Mouse (Mus musculus): ENCODE measurements around the gene Ankrd52. TPM values are rescaled to one million over a fixed set of nuclear protein-coding genes. Genes with fewer than 3 reads are reported as not detected.

Gene Ankrd52
- polyA plus RNA-seq, 1 experiment from 2014 or later, result 6.2 TPM

GRCm38 (mm10) chr10:128379260-128379659, 2.3 kb downstream of the Ankrd52 start:
- Histone ChIP-seq H3K4me3 (replicated peaks; ENCODE audit: low read depth, low read length) (no peak overlapping the region), H3K9me3 (replicated peaks; ENCODE audit: low read length) (no peaks in the 10 kb centered on the region), H3K27me3 (ENCODE audit: insufficient read depth, low read length) (no peaks in the 10 kb centered on the region), H3K4me2 (ENCODE audit: low read length) (no peak overlapping the region), H3K4me1 (replicated peaks; ENCODE audit: insufficient read depth, low read length) (peaks cover 6% of the 10 kb centered on the region; the same call in 1 of the 2 replicates), H3K27ac (no peak overlapping the region), H3K9ac (ENCODE audit: low read depth, low read length) (no peak overlapping the region), H3K36me3 (ENCODE audit: insufficient read depth, low read length) (peaks cover 48% of the 10 kb centered on the region)
- ATAC-seq (replicated peaks; ENCODE audit: low FRiP score, low read depth) (no peak), DNase-seq (ENCODE audit: low spot score) (no peak)
- 95% methylated on average over 7 of the region's 7 CpGs for WGBS
- TF ChIP-seq CTCF (IDR thresholded peaks at IDR 0.05; ENCODE audit: low read depth), result no peak

GRCm38 (mm10) chr10:128380565-128380964, 3.6 kb downstream of the Ankrd52 start:
- H3K4me2 ChIP-seq (ENCODE audit: low read length), result no peak overlapping the region
- no peak overlapping the region for H3K27ac ChIP-seq
- no peak for TF ChIP-seq CTCF (IDR thresholded peaks at IDR 0.05; ENCODE audit: low read depth)
- 95% methylated on average over 5 of the region's 5 CpGs for WGBS
- H3K9ac ChIP-seq (ENCODE audit: low read depth, low read length), result no peak overlapping the region
- H3K36me3 ChIP-seq (ENCODE audit: insufficient read depth, low read length), result peaks cover 57% of the 10 kb centered on the region
- no peak overlapping the region for H3K4me3 ChIP-seq (replicated peaks; ENCODE audit: low read depth, low read length)
- peak; percentile 55 for DNase-seq (ENCODE audit: low spot score)
- peaks cover 6% of the 10 kb centered on the region; the same call in 1 of the 2 replicates for H3K4me1 ChIP-seq (replicated peaks; ENCODE audit: insufficient read depth, low read length)
- no peaks in the 10 kb centered on the region for H3K27me3 ChIP-seq (ENCODE audit: insufficient read depth, low read length)
- ATAC-seq (replicated peaks; ENCODE audit: low FRiP score, low read depth), result no peak
- H3K9me3 ChIP-seq (replicated peaks; ENCODE audit: low read length), result no peaks in the 10 kb centered on the region

- no peak overlapping the region for H3K4me2 ChIP-seq (ENCODE audit: low read length)
- ATAC-seq (replicated peaks; ENCODE audit: low FRiP score, low read depth) (0 out of 2 replicates have a peak, but pooled peaks have one; percentile 22), DNase-seq (ENCODE audit: low spot score) (no peak)
- 81% methylated on average over 8 of the region's 8 CpGs for WGBS
- no peak overlapping the region for H3K4me3 ChIP-seq (replicated peaks; ENCODE audit: low read depth, low read length)
- H3K27me3 ChIP-seq (ENCODE audit: insufficient read depth, low read length), result no peaks in the 10 kb centered on the region
- H3K9ac ChIP-seq (ENCODE audit: low read depth, low read length), result no peak overlapping the region
- peaks cover 6% of the 10 kb centered on the region; the same call in 1 of the 2 replicates for H3K4me1 ChIP-seq (replicated peaks; ENCODE audit: insufficient read depth, low read length)
- no peak for TF ChIP-seq CTCF (IDR thresholded peaks at IDR 0.05; ENCODE audit: low read depth)
- no peak overlapping the region for H3K27ac ChIP-seq
- no peaks in the 10 kb centered on the region for H3K9me3 ChIP-seq (replicated peaks; ENCODE audit: low read length)
- peaks cover 74% of the 10 kb centered on the region for H3K36me3 ChIP-seq (ENCODE audit: insufficient read depth, low read length)
These were observed 5.6 kb downstream of the Ankrd52 start for GRCm38 (mm10) chr10:128382482-128382881.

- TF ChIP-seq CTCF (IDR thresholded peaks at IDR 0.05; ENCODE audit: low read depth), result no peak
- no peaks in the 10 kb centered on the region for H3K9me3 ChIP-seq (replicated peaks; ENCODE audit: low read length)
- H3K9ac ChIP-seq (ENCODE audit: low read depth, low read length), result no peak overlapping the region
- 95% methylated on average over 7 of the region's 7 CpGs for WGBS
- H3K27me3 ChIP-seq (ENCODE audit: insufficient read depth, low read length), result no peaks in the 10 kb centered on the region
- H3K4me3 ChIP-seq (replicated peaks; ENCODE audit: low read depth, low read length), result no peak overlapping the region
- H3K4me2 ChIP-seq (ENCODE audit: low read length), result no peak overlapping the region
- ATAC-seq (replicated peaks; ENCODE audit: low FRiP score, low read depth), result no peak
- DNase-seq (ENCODE audit: low spot score), result no peak
- H3K4me1 ChIP-seq (replicated peaks; ENCODE audit: insufficient read depth, low read length), result no peaks in the 10 kb centered on the region
- no peak overlapping the region for H3K27ac ChIP-seq
- H3K36me3 ChIP-seq (ENCODE audit: insufficient read depth, low read length), result peaks cover 87% of the 10 kb centered on the region
These were observed 9.0 kb downstream of the Ankrd52 start for GRCm38 (mm10) chr10:128385902-128386301.

- ATAC-seq (replicated peaks; ENCODE audit: low FRiP score, low read depth), result no peak
- Histone ChIP-seq H3K9ac (ENCODE audit: low read depth, low read length) (no peak overlapping the region), H3K4me1 (replicated peaks; ENCODE audit: insufficient read depth, low read length) (no peaks in the 10 kb centered on the region), H3K27me3 (ENCODE audit: insufficient read depth, low read length) (no peaks in the 10 kb centered on the region), H3K4me2 (ENCODE audit: low read length) (no peak overlapping the region), H3K36me3 (ENCODE audit: insufficient read depth, low read length) (peaks cover 90% of the 10 kb centered on the region), H3K9me3 (replicated peaks; ENCODE audit: low read length) (no peaks in the 10 kb centered on the region), H3K4me3 (replicated peaks; ENCODE audit: low read depth, low read length) (no peak overlapping the region), H3K27ac (no peak overlapping the region)
- WGBS, result 85% methylated on average over 14 of the region's 14 CpGs
- TF ChIP-seq CTCF (IDR thresholded peaks at IDR 0.05; ENCODE audit: low read depth), result no peak
- no peak for DNase-seq (ENCODE audit: low spot score)
These were observed 12.0 kb downstream of the Ankrd52 start for GRCm38 (mm10) chr10:128388941-128389340.

- no peaks in the 10 kb centered on the region for H3K4me1 ChIP-seq (replicated peaks; ENCODE audit: insufficient read depth, low read length)
- H3K36me3 ChIP-seq (ENCODE audit: insufficient read depth, low read length), result peaks cover 83% of the 10 kb centered on the region
- ATAC-seq (replicated peaks; ENCODE audit: low FRiP score, low read depth) (no peak), DNase-seq (ENCODE audit: low spot score) (no peak)
- H3K27ac ChIP-seq, result no peak overlapping the region
- H3K27me3 ChIP-seq (ENCODE audit: insufficient read depth, low read length), result no peaks in the 10 kb centered on the region
- 80% methylated on average over 6 of the region's 6 CpGs for WGBS
- no peak overlapping the region for H3K9ac ChIP-seq (ENCODE audit: low read depth, low read length)
- H3K4me3 ChIP-seq (replicated peaks; ENCODE audit: low read depth, low read length), result no peak overlapping the region
- no peak for TF ChIP-seq CTCF (IDR thresholded peaks at IDR 0.05; ENCODE audit: low read depth)
- no peaks in the 10 kb centered on the region for H3K9me3 ChIP-seq (replicated peaks; ENCODE audit: low read length)
- no peak overlapping the region for H3K4me2 ChIP-seq (ENCODE audit: low read length)
These were observed 12.7 kb downstream of the Ankrd52 start for GRCm38 (mm10) chr10:128389570-128389969.

GRCm38 (mm10) chr10:128390366-128390765, 13.5 kb downstream of the Ankrd52 start:
- Histone ChIP-seq H3K36me3 (ENCODE audit: insufficient read depth, low read length) (peaks cover 77% of the 10 kb centered on the region), H3K9me3 (replicated peaks; ENCODE audit: low read length) (no peaks in the 10 kb centered on the region), H3K27me3 (ENCODE audit: insufficient read depth, low read length) (no peaks in the 10 kb centered on the region), H3K4me3 (replicated peaks; ENCODE audit: low read depth, low read length) (no peak overlapping the region), H3K4me1 (replicated peaks; ENCODE audit: insufficient read depth, low read length) (no peaks in the 10 kb centered on the region), H3K27ac (no peak overlapping the region), H3K4me2 (ENCODE audit: low read length) (no peak overlapping the region), H3K9ac (ENCODE audit: low read depth, low read length) (no peak overlapping the region)
- no peak for ATAC-seq (replicated peaks; ENCODE audit: low FRiP score, low read depth)
- no peak for DNase-seq (ENCODE audit: low spot score)
- WGBS, result 91% methylated on average over 12 of the region's 12 CpGs
- TF ChIP-seq CTCF (IDR thresholded peaks at IDR 0.05; ENCODE audit: low read depth), result no peak

All from kidney, postnatal 0 days (tissue).